Mouse (Mus musculus) stomach, embryonic 14.5 days (tissue): Measurements from ENCODE around the gene Cela3b. TPM values are rescaled to one million over a fixed set of nuclear protein-coding genes. Genes with fewer than 3 reads are reported as not detected.

Experiments
- ATAC-seq: fragments of 200-750 bp; cut with Nextera tagmentation; 2 replicates; pipeline ENCODE4 v1.8.0; 2017; ENCODE audit warnings: low read depth, moderate TSS enrichment; ENCODE audit not compliant: insufficient number of reproducible peaks, insufficient read depth, low FRiP score
- H3K27ac ChIP-seq: fragments of 300-500 bp; sonication (generic); 2 replicates; pipeline ENCODE4 v1.5.1; 2014; ENCODE audit warnings: mild to moderate bottlenecking, low read length, moderate library complexity, mixed read lengths
- H3K27me3 ChIP-seq: fragments of 300-500 bp; sonication (generic); 2 replicates; pipeline ENCODE4 v1.6.1; 2014; ENCODE audit warnings: low read length, control low read depth, mixed read lengths; ENCODE audit not compliant: control insufficient read depth, insufficient read depth
- H3K36me3 ChIP-seq: fragments of 300-500 bp; sonication (generic); 2 replicates; pipeline ENCODE4 v1.6.1; 2014; ENCODE audit warnings: mild to moderate bottlenecking, control low read depth, low read length, moderate library complexity, mixed read lengths; ENCODE audit not compliant: control insufficient read depth, insufficient read depth
- H3K4me1 ChIP-seq: fragments of 300-500 bp; sonication (generic); 2 replicates; pipeline ENCODE4 v1.6.1; 2014; ENCODE audit warnings: low read length, control low read depth, mixed read lengths; ENCODE audit not compliant: control insufficient read depth, insufficient read depth
- H3K4me2 ChIP-seq: fragments of 300-500 bp; sonication (generic); replicated peaks from 2 replicates; pipeline ENCODE4 v1.6.1; 2014; ENCODE audit warnings: low read depth, low read length, control low read depth
- H3K4me3 ChIP-seq: fragments of 300-500 bp; sonication (generic); 2 replicates; pipeline ENCODE4 v1.5.1; 2014; ENCODE audit warnings: low read depth, low read length, control low read depth
- H3K9ac ChIP-seq: fragments of 300-500 bp; sonication (generic); replicated peaks from 2 replicates; pipeline ENCODE4 v1.6.1; 2014; ENCODE audit warnings: low read depth, mild to moderate bottlenecking, control low read depth, low read length, moderate library complexity, mixed read lengths
- H3K9me3 ChIP-seq: fragments of 300-500 bp; sonication (generic); 2 replicates; pipeline ENCODE4 v1.6.1; 2016; ENCODE audit warnings: low read depth, low read length, control low read depth; ENCODE audit not compliant: control insufficient read depth
- WGBS: fragments of 180-500 bp; shearing (Covaris S2); extraction: QIAGEN DNeasy Blood & Tissue Kit; methylation state at CpG from one replicate; pipeline ENCODE4 v1.1.7; 2014; 5-methylcytosine and 5-hydroxymethylcytosine counted together
- polyA plus RNA-seq: library from polyadenylated mRNA; unstranded; fragments of >200 nt; fragmentation: Nextera tagmentation; extraction: Ambion mirVana; gene quantifications from 2 replicates; pipeline ENCODE4 v1.2.1, GENCODE M21; 2014

The Cela3b gene
- polyA plus RNA-seq, 1 experiment from 2014 or later = not detected

DNA sequence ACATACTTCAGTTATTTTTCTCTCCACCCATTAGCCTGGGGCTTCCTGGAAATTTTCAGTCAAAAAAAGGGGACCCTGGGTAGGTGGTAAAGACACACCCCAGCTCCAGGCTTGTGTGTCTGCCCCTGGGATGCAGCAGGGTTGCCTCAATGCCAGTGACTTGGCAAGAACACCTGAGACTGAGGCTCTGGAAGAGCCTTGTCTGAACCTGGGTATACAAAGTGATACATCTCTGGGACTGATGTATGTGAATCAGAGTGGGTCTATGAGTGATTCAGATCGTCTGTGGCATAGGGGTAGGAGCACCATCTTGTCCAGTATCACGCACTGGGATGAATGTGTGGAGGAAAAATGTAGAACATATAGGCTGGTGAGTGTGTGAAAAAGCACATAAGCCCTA, 37.2 kb upstream of the Cela3b start:
- no peak for ATAC-seq
- no peaks in the 10 kb centered on the region for H3K36me3 ChIP-seq
- H3K4me1 ChIP-seq = peaks cover 31% of the 10 kb centered on the region
- H3K4me2 ChIP-seq = no peak overlapping the region
- H3K27ac ChIP-seq = peak overlapping the region; percentile 77; the same call in 1 of the 2 replicates
- H3K4me3 ChIP-seq = no peak overlapping the region
- H3K9me3 ChIP-seq = no peaks in the 10 kb centered on the region
- no peaks in the 10 kb centered on the region for H3K27me3 ChIP-seq
- 90% methylated on average over 2 of the region's 2 CpGs for WGBS
- no peak overlapping the region for H3K9ac ChIP-seq

DNA sequence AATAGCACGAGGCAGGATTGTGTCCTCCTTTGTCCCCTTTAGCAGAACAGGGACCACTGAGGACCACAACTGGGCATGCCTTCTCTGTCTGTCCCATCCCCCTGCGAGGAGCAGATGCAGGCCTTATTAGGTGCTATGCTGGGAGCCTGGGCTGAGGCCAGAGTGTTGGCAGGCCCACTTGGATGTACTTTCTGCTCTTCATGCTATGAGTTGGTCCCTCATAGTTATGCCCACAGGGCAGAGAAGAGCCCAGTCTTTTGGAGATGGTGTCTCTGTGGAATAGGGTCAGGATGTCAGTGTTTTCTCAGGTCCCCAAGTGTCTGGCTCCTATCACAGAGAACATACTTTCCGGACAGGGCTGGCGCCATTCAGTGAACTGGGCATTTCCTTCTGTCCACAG, 36.7 kb upstream of the Cela3b start:
- WGBS = 74% methylated on average over 4 of the region's 4 CpGs
- H3K27me3 ChIP-seq = no peaks in the 10 kb centered on the region
- peaks cover 31% of the 10 kb centered on the region for H3K4me1 ChIP-seq
- no peak overlapping the region for H3K4me3 ChIP-seq
- no peaks in the 10 kb centered on the region for H3K9me3 ChIP-seq
- H3K4me2 ChIP-seq = no peak overlapping the region
- H3K9ac ChIP-seq = no peak overlapping the region
- H3K27ac ChIP-seq = peak overlapping the region; percentile 77; the same call in 1 of the 2 replicates
- H3K36me3 ChIP-seq = no peaks in the 10 kb centered on the region
- ATAC-seq = no peak

DNA sequence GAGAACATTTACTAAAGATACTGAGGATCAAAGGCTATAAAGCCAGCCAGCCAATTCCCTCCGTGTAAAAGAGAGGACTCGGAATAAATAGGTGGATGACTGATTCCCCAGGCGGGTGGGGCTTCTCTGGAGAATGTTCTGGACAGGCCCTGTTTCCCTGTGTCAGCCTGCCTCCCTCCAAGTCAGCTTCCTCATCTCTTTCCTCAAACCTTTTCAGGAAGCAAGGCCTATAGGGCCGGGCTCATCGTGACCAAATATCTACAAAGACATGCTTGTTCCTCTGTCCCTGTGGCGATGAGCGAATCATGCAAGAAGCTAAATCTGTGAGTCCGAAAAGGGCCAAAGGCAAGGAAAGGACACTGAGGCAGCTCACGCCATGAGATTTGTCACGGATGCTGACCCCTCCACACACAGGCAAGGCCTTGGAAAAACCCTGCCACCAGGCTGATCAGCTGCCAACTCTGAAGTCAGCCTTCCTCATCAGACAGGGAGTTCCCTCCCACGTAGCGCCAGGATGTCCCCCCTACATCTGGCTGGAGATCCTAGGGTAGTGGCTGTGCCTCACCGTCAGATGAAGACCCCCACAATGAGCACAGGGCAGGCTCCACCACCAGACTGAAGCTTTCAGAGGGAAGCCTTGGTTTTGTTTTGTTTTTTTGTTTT, 34.9 kb upstream of the Cela3b start:
- Histone ChIP-seq H3K36me3 (no peaks in the 10 kb centered on the region), H3K9me3 (no peaks in the 10 kb centered on the region), H3K4me3 (no peak overlapping the region), H3K27me3 (no peaks in the 10 kb centered on the region), H3K9ac (no peak overlapping the region), H3K4me1 (peaks cover 18% of the 10 kb centered on the region), H3K27ac (no peak overlapping the region), H3K4me2 (no peak overlapping the region)
- ATAC-seq = no peak
- WGBS = 67% methylated on average over 13 of the region's 13 CpGs

DNA sequence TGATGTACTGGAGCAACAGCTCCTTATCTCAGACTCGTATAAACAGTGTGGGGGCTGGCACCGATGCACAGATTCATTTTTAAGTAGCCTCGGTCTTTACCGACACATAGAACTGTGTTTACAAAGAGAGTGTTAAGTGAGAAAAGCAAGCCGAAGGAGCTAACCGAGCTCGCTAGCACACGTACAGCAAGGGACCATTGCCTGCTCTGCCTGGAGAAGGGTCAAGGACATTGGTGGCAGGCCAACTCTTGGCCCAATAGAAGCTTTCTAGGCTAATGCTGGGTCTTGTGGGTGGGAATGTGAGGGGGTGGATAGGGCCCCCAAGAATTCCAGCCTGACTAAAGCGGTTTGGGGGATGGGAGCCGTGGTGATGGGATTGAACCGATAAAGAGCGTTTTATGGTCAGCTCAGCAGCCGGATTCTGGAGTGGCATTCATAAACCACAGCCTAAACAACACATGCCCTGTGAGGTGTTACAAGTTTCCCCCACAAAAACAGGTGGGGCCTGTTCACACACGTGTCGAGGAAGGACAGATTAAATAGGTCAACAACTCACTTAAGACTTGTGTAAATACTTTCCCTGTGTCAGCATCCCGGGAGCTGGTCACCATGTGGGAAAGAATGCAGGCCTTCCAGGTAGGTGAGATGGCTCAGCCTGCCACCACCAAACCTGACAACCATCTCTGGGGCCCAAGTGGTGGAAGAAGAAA, 31.8 kb upstream of the Cela3b start:
- H3K4me2 ChIP-seq = no peak overlapping the region
- H3K27ac ChIP-seq = no peak overlapping the region
- no peaks in the 10 kb centered on the region for H3K9me3 ChIP-seq
- no peak overlapping the region for H3K4me3 ChIP-seq
- no peak overlapping the region for H3K9ac ChIP-seq
- WGBS = 44% methylated on average over 16 of the region's 16 CpGs
- peak; percentile 75 for ATAC-seq
- H3K36me3 ChIP-seq = no peaks in the 10 kb centered on the region
- H3K27me3 ChIP-seq = no peaks in the 10 kb centered on the region
- H3K4me1 ChIP-seq = peaks cover 3% of the 10 kb centered on the region; the same call in 1 of the 2 replicates

DNA sequence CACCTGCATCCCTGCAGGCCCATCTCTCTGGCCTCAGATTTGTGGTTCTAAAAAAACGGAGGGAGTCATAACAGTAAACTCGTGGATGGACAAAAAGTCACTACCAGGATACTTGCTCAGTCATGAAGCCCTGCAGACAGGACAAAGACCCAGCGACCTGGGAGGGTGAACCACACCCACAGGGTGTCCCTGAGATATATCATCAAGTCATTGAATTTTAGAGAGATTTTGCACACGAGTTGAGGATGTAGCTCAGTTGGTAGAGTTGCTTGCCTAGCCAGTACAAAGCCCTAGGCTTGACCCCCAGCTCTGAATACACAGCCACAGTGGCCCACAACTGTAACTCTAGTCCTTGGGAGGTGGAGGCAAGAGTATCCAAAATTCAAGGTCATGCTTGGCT, 30.9 kb upstream of the Cela3b start:
- no peak overlapping the region for H3K27ac ChIP-seq

DNA sequence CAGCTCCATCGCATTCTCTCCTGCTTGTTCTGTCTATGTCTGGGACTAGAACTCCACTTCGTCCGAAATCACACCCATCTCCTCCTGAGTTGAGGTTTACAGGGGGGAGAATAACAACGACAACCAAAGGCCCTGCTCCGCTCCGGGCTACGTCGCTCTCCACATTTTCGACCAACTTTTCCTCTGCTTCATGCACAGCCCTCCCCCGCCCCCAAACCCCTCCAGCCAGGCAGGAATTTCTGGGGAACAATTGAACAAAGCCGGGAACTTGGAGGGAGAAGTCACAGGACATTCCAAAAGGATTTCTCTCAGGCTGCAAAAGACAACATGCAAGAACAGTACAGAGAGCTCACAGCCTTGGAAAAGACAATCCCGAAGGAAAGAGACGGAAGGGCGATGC, 30.3 kb upstream of the Cela3b start:
- Histone ChIP-seq H3K9me3 (no peaks in the 10 kb centered on the region), H3K27ac (no peak overlapping the region), H3K4me2 (no peak overlapping the region), H3K36me3 (no peaks in the 10 kb centered on the region), H3K4me3 (no peak overlapping the region), H3K27me3 (no peaks in the 10 kb centered on the region), H3K9ac (no peak overlapping the region), H3K4me1 (no peaks in the 10 kb centered on the region; the same call in 1 of the 2 replicates)
- ATAC-seq = no peak
- WGBS = 77% methylated on average over 14 of the region's 14 CpGs

More for the DNA sequence above, 30.9 kb upstream of the Cela3b start:
- no peak for ATAC-seq
- H3K4me3 ChIP-seq = no peak overlapping the region
- H3K9ac ChIP-seq = no peak overlapping the region
- H3K36me3 ChIP-seq = no peaks in the 10 kb centered on the region
- no peaks in the 10 kb centered on the region for H3K9me3 ChIP-seq
- no peaks in the 10 kb centered on the region; the same call in 1 of the 2 replicates for H3K4me1 ChIP-seq
- 73% methylated on average over 4 of the region's 4 CpGs for WGBS
- no peak overlapping the region for H3K4me2 ChIP-seq
- H3K27me3 ChIP-seq = no peaks in the 10 kb centered on the region

DNA sequence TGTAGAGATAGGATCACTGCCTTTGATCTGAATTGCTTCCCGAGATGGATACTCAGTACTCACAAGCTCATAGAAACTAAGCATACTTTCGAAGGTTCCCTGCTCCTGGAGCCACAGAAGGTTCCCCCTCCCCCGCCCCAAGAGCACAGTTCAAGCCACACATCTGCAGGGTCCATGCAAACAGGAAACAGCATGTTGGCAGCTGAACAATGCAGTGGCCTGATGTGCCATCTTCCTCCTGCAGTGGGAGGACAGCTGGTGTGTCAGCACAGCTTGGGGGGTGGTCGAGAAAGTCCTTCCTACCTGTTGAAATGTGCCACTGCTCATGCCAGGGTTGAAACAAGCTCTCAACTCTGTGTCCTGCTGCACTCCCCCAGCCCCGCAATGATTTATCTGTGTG, 28.5 kb upstream of the Cela3b start:
- Histone ChIP-seq H3K27ac (no peak overlapping the region), H3K36me3 (no peaks in the 10 kb centered on the region), H3K4me1 (no peaks in the 10 kb centered on the region), H3K4me3 (no peak overlapping the region), H3K27me3 (no peaks in the 10 kb centered on the region), H3K4me2 (no peak overlapping the region), H3K9ac (no peak overlapping the region), H3K9me3 (no peaks in the 10 kb centered on the region)
- 58% methylated on average over 5 of the region's 5 CpGs for WGBS
- ATAC-seq = no peak

DNA sequence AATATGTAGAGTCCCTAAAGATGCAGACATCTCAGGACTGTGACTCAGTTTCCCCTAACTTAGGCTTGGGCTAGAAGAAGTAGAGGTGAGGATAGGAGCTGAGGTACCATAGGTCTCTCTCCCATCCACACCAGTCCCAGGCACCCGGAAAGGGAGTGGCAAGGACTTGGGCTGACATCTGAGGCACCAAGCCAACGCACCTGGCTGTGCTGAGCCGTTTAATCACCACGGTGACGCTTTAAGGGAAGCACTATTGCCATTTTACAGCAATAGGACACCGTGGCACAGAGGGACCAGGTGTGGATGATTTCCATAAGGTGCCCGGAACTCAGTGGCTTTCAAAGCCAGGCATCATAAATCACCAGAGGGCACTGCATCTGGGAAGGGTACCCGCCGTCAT, 28.0 kb upstream of the Cela3b start:
- no peaks in the 10 kb centered on the region for H3K36me3 ChIP-seq
- no peaks in the 10 kb centered on the region for H3K9me3 ChIP-seq
- H3K27me3 ChIP-seq = no peaks in the 10 kb centered on the region
- H3K9ac ChIP-seq = no peak overlapping the region
- no peak overlapping the region for H3K4me2 ChIP-seq
- no peak overlapping the region for H3K4me3 ChIP-seq
- no peaks in the 10 kb centered on the region for H3K4me1 ChIP-seq
- no peak overlapping the region for H3K27ac ChIP-seq
- 78% methylated on average over 9 of the region's 9 CpGs for WGBS
- ATAC-seq = no peak
